Mouse (Mus musculus) left cerebral cortex, postnatal 4 days (tissue): ENCODE measurements around the gene St6galnac3. TPM values are rescaled to one million over a fixed set of nuclear protein-coding genes. Genes with fewer than 3 reads are reported as not detected.

Source experiments
- DNase-seq: peaks from one replicate; pipeline ENCODE4 v3.0.0-alpha.2; 2022
- intact Hi-C: fragments of 180-260 bp; cut with DNase I; formaldehyde crosslinking; loops from one replicate; pipeline ENCODE4 v1.15.1; 2025
- total RNA-seq, 2 experiments: library from RNA; stranded (reverse); gene quantifications; 2 replicates each; pipeline ENCODE4 v1.2.3; 2021

St6galnac3 gene
- total RNA-seq, 2 experiments from 2014 or later: 20.4 to 21.2 TPM

DNA sequence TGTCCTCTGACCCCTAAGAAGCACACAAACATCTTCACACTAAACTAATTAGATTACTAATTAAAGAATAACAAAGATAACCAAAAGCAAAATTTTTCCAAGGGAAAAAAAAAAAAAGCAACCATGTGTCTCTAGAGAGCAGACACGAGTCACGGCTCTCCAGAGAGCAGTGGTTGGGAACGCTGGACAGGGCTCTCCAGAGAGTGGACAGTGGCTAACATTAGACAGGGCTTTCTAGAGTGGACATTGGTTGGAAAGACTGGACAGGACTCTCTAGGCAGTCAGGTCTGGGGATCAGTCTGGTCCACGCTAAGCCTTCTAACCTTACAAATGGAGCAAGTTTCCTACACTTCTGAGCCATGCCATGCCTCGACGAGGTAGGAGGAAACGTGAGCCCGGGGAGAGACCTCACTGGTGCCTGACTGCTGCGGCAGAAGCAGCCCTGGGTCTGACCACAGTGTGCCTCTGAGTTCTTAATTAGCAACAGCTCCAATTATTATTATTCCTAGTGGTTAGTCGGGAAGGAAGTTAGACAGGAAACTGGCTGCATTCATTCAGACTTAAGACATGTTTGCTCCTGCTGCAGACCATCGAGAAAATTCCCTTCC is 32.7 kb downstream of the St6galnac3 start:
- no peak for DNase-seq
- intact Hi-C loops: no loop called here

- intact Hi-C loops: no loop called here
- DNase-seq: no peak
These were observed 33.4 kb downstream of the St6galnac3 start for GRCm38 (mm10) chr3:153691537-153691936.

GRCm38 (mm10) chr3:153690553-153690952 is 34.4 kb downstream of the St6galnac3 start:
- intact Hi-C loops: no loop called here
- DNase-seq: no peak

DNA sequence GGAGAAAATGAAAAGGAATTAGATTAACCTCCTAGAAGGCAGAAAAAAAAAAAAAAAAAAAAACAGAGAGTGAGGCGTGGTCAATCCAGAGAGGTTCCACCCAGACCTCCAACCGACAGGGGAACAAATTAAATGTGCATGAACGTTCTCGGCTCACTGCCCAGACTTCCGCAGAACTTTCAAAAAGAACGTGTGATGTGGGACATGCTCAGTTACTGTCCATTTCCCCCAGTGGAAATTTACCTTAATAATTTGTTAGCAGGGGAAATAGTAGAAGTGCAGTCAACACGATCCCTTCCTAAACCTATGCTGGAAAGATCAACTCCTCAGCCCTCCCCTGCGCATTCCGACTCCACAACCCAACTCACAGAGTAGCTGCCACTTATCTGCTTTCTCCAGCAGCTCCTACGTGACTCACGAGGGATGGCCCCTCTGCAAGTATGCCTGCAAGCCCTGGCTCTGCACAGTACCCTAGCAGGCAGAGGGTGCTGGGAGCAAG is 35.1 kb downstream of the St6galnac3 start:
- intact Hi-C loops: no loop called here
- DNase-seq: peak; percentile 34

DNA sequence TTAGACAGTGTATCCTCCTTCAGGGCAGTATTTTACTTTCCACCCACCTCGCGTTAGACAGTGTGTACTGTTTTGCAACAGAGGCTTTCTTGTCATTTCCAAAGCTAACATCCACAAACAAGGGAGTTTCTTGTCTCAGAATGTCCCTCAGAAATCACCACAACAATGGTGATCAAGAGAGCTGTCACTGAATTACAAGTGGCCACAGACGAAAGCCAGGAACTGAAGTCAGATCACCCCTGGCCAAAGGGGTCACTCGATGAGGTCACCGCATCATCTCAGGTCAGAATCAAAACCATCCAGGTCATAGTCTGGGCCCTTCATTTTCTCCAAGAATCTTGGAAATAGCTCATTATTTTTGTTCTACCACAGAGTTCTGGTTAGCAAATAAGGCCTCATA is 37.1 kb downstream of the St6galnac3 start:
- intact Hi-C loops: no loop called here

DNA sequence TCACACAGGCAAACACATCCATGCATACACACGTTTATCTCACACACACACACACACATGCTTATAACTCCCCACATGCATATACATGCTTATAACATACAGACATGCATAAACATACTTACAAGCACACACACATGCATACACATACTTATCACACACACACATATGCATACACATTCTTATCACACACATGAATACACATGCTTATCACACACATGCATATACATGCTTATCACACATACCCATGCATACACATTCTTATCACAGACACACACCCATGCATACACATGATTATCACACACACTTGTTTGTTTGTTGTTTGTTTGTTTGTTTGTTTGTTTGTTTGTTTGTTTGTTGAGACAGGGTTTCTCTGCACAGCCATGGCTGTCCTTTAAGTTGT is 40.1 kb downstream of the St6galnac3 start:
- DNase-seq: no peak
- intact Hi-C loops: no loop called here

More for the DNA sequence above, 37.1 kb downstream of the St6galnac3 start:
- DNase-seq: no peak

DNA sequence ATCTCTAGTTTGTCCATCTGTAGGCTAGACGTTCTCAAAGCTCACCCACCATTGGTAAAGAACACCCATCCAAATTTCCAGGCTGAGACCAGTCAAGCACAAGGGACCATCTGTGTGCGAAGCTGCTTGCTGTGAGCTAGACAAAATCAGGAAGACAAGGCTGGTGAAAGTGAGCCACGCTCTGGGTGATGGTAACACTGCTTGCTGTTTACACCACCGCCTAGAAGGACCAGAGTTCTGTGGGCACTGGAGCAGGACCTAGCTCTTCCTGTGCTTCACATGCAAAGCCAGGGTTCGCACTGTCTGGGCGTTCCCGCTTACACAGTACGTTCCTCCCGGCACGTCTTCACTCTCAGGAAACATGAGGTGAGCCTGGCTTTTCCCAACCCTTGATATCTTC is 42.7 kb downstream of the St6galnac3 start:
- intact Hi-C loops: no loop called here
- no peak for DNase-seq

DNA sequence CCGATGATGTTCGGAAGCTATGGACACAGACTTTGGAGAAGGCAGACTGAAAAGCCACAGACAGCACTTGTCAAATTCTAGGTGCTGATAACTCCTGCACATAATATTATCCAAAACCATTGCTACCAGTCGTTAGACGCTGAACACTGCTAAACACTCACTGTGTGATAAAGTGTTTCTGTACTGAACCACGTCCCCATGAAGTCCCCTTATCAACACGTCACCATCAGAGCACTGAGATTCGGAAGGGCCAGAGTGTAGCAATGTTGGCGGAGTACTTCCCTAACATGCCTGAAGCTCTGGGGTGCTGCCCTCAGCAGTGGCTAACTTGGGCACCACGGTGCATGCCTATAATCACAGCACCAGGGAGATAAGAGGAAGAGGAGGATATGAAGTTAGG is 43.3 kb downstream of the St6galnac3 start:
- intact Hi-C loops: no loop called here

GRCm38 (mm10) chr3:153675832-153676231 is 49.1 kb downstream of the St6galnac3 start:
- no peak for DNase-seq
- intact Hi-C loops: loop anchor here (10.0 kb wide), 1 partner anchor 129 kb away; no protein-coding TSS in a partner anchor

More for the DNA sequence above, 43.3 kb downstream of the St6galnac3 start:
- DNase-seq: no peak

DNA sequence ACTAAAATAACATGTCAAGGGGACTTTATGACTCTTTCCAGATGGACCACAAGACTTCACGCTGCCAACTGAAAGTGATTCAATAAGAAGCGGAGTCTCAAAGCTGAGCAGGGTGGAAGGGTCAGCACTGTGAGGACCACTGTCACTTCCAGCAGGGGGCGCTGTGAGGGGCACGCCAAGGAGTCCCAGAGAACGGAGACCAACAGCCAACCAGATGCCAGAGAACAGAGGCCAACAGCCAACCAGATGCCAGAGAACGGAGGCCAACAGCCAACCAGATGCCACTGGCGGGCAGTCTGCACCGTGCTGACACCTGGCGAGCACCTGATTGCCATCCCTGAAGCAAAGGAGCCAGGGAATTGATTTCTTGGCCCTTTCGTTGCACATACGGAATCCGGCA is 49.9 kb downstream of the St6galnac3 start:
- intact Hi-C loops: loop anchor here (10.0 kb wide), 1 partner anchor 130 kb away; no protein-coding TSS in a partner anchor
- DNase-seq: peak; percentile 74

- intact Hi-C loops: loop anchor here (10.0 kb wide), 1 partner anchor 130 kb away; no protein-coding TSS in a partner anchor
- DNase-seq: no peak
These were observed 50.6 kb downstream of the St6galnac3 start for GRCm38 (mm10) chr3:153674359-153674758.

DNA sequence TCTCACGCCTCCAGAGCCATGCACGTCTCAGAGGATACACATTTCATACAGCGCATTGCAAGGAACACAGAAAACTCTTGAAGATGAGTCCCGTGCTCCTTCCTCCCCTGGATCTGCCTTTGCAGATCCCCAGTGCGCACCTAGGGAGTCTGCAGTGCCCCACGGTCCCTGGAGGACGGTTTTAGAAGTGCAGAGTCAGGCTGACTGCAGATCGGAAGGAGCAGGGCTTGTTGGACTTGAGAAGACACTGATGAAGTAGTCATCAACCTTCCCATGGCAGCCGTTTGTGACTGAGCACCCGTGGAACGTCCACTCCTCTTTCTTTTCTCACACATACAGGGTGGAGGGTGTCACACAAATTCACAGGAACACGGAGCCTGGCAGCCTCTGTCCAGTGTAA is 51.5 kb downstream of the St6galnac3 start:
- DNase-seq: no peak
- intact Hi-C loops: loop anchor here (10.0 kb wide), 1 partner anchor 131 kb away; no protein-coding TSS in a partner anchor

DNA sequence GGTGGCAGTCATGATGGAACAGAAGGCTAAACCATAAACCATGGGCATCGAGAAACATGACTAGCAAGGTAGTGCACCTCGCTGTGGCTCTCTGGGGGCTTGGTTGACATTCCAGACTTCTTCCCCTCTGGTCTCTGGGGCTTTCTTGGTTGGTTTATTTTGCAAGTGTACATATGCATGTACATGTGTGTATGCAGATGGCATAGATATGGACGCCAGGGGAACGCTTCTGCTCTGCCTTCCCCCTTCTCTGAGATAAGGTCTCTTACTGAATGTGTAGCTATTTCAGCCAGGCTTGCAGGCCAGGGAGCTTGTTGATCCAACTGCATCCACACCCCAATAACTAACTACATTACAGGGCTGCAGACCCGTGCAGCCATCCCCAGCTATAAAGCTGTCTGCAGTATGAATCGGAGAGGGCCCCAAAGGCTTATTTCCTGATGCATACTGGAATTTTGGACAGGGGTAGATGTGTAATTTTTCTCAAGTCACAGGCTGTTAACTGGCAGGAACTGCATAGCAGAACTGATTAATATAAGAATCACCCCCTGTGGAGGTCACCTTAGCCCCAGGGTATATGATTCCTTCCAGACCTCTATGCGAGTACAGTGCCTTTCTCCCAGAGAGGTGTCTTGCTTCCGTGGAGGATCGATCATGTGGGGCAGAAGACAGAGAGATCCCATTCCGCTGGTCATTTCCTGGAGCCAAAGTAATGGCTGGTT is 53.9 kb downstream of the St6galnac3 start:
- intact Hi-C loops: loop anchor here (10.0 kb wide), 1 partner anchor 134 kb away; no protein-coding TSS in a partner anchor
- DNase-seq: no peak

DNA sequence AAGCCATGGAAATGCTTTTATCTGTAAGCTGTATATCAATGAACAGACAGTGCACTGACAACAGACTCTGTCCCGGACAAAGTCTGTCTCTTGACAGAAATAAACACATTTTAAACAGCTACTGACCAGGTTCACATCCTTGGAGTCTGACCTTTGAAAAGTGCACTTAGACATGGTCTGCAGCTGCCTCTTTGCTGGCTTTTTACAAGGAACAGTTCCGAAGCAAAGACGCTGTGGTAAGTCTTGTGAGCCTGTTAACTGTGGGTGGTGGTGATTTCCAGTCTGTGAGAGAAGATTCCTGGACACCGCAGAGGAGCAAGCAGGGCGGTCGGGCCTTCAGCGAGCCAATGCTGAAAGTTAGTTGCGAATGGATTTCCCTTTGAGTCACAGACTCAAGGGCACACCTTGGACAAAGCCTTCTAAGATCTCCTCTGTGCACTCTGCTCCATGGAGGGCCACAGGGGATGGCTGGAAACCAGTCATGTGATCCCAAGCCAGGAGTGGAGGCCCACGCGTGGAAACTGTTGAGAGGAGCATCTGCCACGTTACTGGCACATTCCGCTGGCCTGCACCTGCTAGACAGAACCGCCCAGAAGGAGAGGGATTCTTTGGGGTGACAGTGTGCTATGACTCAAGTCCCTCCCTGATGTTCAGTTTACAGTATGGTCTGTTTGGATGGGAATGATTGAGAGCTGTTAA is 55.1 kb downstream of the St6galnac3 start:
- intact Hi-C loops: loop anchor here (10.0 kb wide), 1 partner anchor 135 kb away; no protein-coding TSS in a partner anchor

DNA sequence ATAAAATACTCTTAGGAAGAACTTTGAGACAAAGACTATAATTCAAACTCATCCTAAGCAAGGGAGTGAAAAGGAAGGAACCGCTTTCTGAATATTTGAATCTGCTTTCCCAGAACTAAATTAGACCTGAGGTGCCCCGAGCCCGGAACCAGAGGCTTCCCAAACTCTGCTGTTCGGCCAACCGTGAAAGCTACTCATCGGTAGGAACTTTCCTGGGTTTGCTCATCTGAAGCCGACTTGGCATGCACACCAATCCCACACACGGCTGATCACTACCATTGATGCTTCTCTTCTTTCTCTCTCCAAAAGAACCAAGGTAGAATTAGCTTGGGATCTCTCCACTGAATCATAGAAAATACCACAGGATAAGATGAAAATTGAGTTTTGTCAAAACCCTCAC is 55.6 kb downstream of the St6galnac3 start:
- DNase-seq: no peak
- intact Hi-C loops: no loop called here

More for the DNA sequence above, 55.1 kb downstream of the St6galnac3 start:
- DNase-seq: no peak

GRCm38 (mm10) chr3:153668447-153669290 is 56.3 kb downstream of the St6galnac3 start:
- no peak for DNase-seq
- intact Hi-C loops: no loop called here

- intact Hi-C loops: no loop called here
These were observed 60.3 kb downstream of the St6galnac3 start for GRCm38 (mm10) chr3:153664696-153665095.

DNA sequence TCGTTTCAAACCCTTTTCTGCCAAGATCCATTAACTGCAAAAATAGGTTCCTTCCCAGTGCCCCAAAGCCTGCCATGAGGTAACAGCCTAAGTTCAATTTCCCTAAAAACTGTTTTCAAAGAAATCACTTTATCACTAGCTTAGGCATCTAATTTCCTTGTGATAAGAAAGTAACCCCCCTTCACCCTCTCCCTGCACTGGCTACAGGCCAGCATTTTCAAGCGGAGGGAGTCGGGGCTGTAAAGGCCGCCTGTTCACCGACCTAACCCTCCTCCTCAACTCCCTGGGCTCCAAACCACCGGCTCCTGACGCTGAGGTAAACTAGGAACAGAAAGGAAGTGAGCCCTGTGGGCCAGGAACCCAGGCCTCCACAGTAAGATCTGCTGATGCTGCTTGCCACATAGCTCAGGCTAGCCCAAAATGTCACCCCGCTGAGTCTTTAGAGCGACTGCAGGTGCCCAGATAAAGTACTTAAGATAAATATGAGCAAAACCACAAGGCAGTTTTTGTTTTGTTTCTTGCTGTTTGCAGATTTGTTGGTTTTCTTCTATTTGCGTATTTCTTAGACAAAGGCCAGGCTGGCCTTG is 61.0 kb downstream of the St6galnac3 start:
- intact Hi-C loops: no loop called here
- no peak for DNase-seq

More at GRCm38 (mm10) chr3:153664696-153665095, 60.3 kb downstream of the St6galnac3 start:
- peak; percentile 33 for DNase-seq

- intact Hi-C loops: no loop called here
- DNase-seq: no peak
These were observed 62.2 kb downstream of the St6galnac3 start for GRCm38 (mm10) chr3:153662796-153663195.

DNA sequence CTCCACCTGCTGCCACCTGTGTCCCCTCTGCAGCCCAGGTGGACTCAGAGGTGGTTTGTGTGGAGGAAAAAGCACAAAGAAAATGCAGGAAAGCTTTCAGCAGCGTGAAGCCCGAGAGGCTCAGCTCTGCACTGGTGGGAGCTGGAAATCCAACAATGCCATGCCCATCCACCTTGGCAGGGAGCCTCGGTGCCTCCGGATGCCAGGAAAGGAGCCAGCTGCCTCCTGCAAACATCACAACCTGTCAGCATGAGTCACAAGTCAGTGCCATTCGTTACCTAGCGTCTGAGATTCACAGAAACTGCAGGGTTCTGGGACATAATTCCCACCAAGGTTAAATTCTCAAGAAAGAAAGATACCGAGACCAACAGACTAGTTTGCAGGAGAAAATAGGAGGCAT is 63.0 kb downstream of the St6galnac3 start:
- intact Hi-C loops: no loop called here
- DNase-seq: peak; percentile 86
